Mouse (Mus musculus) ES-E14 (cell line): ENCODE results near the gene Dach1.

Experiments used
- ZC3H11A ChIP-seq: IDR thresholded peaks from 2 replicates; pipeline ENCODE4 v1.6.1; 2012; ENCODE audit warnings: low read depth, mild to moderate bottlenecking, inconsistent platforms, low read length, borderline replicate concordance
- ZNF384 ChIP-seq: IDR thresholded peaks from 2 replicates; pipeline ENCODE4 v1.6.1; 2012; ENCODE audit warnings: low read depth, low read length, inconsistent platforms

- TF ChIP-seq ZNF384 (no peak), ZC3H11A (no peak)
These were observed 171.0 kb downstream of the Dach1 start for GRCm38 (mm10) chr14:97998584-97998983.
